Mouse (Mus musculus): Measurements from ENCODE around the gene Cep112.

DNA sequence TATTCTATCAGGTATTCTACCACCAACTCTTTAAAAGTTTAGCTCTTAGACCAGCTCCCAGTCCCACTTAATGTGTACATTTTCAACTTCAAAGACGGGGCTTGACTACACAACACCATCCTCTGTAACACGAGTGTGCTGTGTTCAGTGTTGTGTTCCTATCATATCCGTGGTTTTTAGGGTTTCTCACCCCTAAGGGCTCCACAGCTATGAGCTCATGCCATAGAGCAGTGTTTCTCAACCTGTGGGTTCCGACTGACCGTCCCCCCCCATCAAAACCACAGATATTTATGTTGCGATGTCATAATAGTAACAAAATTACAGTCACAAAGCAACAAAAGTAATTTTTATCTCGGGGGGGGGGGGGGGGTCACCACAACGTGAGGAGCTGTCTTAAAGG is 461.1 kb downstream of the Cep112 start:
- TF ChIP-seq CTCF (IDR thresholded peaks at IDR 0.05; ENCODE audit: insufficient read depth, low read depth, low read length) (no peak), POLR2A (IDR thresholded peaks at IDR 0.05; ENCODE audit: insufficient read depth, low read depth, low read length) (no peak)

All from olfactory bulb, adult 2 months (tissue).